Mouse (Mus musculus) heart, postnatal 0 days (tissue): ENCODE data around the gene Smad3.

Experiments used
- CTCF ChIP-seq: IDR thresholded peaks from 2 replicates; pipeline ENCODE4 v1.5.1; 2016; ENCODE audit warnings: antibody characterized with exemption, control low read depth, low read depth
- EP300 ChIP-seq: IDR thresholded peaks from 2 replicates; pipeline ENCODE4 v1.6.1; 2016; ENCODE audit warnings: antibody characterized with exemption, low read depth

- TF ChIP-seq CTCF = no peak
- no peak for TF ChIP-seq EP300
Observed at GRCm38 (mm10) chr9:63678076-63678475, 79.7 kb downstream of the Smad3 start.
